Mouse (Mus musculus) left cerebral cortex, postnatal 25 days (tissue): ENCODE data around the gene Plekha7. TPM values are rescaled to one million over a fixed set of nuclear protein-coding genes. Genes with fewer than 3 reads are reported as not detected.

Experiments used
- DNase-seq, 2 experiments: peaks; one replicate each; pipeline ENCODE4 v3.0.0; 2022; ENCODE audit warnings: low spot score in 2 of 2, mixed read lengths in 1 of 2
- intact Hi-C: fragments of 180-260 bp; cut with DNase I; formaldehyde crosslinking; loops from one replicate; pipeline ENCODE4 v1.15.1; 2025
- total RNA-seq, 2 experiments: library from RNA; stranded (reverse); gene quantifications; 2 replicates each; pipeline ENCODE4 v1.2.3; 2021

Gene Plekha7
- total RNA-seq, 2 experiments from 2014 or later = 19.2 to 20.3 TPM

DNA sequence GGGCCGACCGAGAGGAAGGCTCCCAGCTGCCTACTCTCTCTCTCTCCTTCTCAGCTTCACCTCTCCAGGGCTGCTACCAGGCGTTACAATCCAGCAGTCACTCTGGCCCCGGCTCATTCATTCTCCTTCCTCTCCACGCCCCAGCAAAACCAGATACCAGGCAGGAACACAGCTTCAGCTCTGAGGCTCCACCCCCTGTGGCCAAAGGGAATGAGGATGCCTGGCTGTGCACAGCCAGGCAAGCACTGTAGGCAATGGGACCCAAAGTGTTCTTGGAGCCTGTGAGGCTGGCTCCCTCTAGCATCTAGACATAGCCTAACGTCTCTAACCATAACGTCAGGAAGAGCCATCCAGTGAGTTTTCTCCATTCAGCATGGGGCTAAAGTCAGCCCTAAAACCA is 109.8 kb downstream of the Plekha7 start:
- intact Hi-C loops = loop anchor here (5.0 kb wide), 1 partner anchor 36 kb away; no protein-coding TSS in a partner anchor

GRCm38 (mm10) chr7:116196974-116197679 is 111.0 kb downstream of the Plekha7 start:
- intact Hi-C loops = loop anchor here (5.0 kb wide), 1 partner anchor 35 kb away; no protein-coding TSS in a partner anchor
- no peak for DNase-seq

More for the DNA sequence above, 109.8 kb downstream of the Plekha7 start:
- peak in 1 of 2 experiments; percentile 43 for DNase-seq

- no peak for DNase-seq
- intact Hi-C loops = loop anchor here (5.0 kb wide), 1 partner anchor 33 kb away; no protein-coding TSS in a partner anchor
Measured at GRCm38 (mm10) chr7:116194996-116195395, 113.2 kb downstream of the Plekha7 start.

- no peak for DNase-seq
- intact Hi-C loops = no loop called here
Measured at GRCm38 (mm10) chr7:116192966-116193365, 115.2 kb downstream of the Plekha7 start.

- no peak for DNase-seq
- intact Hi-C loops = no loop called here
Measured at GRCm38 (mm10) chr7:116192096-116192595, 116.0 kb downstream of the Plekha7 start.

GRCm38 (mm10) chr7:116191138-116191537 is 117.0 kb downstream of the Plekha7 start:
- intact Hi-C loops = no loop called here
- peak; percentile 51 to 90 for DNase-seq

DNA sequence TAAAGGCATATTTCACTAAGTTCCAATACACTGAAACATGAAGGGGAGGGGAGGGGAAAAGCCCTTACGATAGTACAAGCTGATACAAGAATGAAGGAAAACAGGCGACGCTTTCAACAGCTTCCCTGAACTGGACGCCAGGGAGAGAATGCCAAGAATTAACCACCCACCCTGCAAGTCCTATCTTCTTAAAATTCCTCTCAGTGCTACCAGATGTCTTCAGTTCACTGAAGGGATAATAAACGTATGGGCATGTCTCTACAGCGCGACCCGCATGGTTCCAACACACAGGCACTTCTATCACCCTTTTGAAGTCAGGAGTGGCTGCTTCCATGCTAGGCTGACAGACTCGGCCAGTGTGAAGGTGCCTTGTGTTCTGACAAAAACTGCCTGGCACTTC is 118.5 kb downstream of the Plekha7 start:
- DNase-seq = peak in 1 of 2 experiments; percentile 29
- intact Hi-C loops = no loop called here

- intact Hi-C loops = no loop called here
- DNase-seq = no peak
Measured at GRCm38 (mm10) chr7:116188391-116188790, 119.8 kb downstream of the Plekha7 start.

- intact Hi-C loops = no loop called here
- no peak for DNase-seq
Measured at GRCm38 (mm10) chr7:116187521-116187920, 120.7 kb downstream of the Plekha7 start.

GRCm38 (mm10) chr7:116186847-116187246 is 121.3 kb downstream of the Plekha7 start:
- DNase-seq = peak; percentile 48 to 60
- intact Hi-C loops = no loop called here

DNA sequence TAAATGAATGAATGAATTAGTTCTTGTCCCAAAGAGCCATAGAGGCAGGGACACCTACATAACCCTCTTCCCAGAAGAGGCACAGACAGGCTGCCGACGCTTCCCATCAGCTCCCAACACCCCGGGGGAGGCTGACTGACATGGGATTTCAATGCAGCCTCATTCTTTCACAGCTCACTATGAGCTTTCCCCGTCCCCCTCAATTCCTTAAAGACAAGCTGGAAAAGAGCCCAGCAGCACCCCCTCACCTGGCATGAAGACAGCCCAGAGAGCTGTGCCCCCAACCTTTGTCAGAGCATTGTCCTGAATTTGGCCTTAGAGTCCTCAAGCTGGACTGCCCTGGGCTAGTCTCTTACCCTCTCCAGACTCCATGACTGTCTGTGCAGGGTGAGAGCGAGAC is 122.0 kb downstream of the Plekha7 start:
- intact Hi-C loops = no loop called here

DNA sequence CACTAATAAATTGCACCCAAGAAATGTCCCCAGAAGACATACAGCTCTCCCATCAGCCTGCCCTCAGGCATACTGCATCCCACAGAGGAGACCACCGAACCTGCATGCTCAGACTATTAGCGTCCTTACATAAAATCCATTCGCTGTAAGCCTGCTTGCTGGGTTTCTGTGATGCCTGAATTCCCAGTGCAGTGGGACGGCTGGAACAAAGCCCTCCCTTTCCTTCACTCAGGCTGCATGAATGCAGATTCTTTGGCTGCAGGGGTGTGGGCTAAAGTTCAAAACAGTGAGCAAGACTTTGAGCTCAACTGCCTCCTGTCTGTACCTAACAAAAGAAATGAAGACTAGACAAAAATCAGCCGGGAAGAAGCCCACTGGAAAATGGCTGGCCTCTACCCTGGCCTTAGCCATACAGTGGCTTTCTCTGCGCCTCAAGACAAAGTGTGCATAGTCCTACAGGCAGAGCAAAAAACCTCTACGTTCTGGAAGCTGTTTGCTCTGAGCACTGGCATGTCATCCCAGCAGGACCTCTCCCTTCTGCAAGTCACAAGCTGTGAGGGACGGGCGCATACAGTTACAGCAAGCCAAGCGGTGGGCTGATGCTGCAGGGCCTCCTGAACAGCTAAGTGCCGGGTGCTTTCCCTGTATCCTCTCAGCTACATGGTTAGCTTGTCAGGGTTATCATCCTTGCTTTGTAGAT is 123.7 kb downstream of the Plekha7 start:
- intact Hi-C loops = no loop called here
- DNase-seq = no peak

More for the DNA sequence above, 122.0 kb downstream of the Plekha7 start:
- DNase-seq = peak in 1 of 2 experiments; percentile 74

DNA sequence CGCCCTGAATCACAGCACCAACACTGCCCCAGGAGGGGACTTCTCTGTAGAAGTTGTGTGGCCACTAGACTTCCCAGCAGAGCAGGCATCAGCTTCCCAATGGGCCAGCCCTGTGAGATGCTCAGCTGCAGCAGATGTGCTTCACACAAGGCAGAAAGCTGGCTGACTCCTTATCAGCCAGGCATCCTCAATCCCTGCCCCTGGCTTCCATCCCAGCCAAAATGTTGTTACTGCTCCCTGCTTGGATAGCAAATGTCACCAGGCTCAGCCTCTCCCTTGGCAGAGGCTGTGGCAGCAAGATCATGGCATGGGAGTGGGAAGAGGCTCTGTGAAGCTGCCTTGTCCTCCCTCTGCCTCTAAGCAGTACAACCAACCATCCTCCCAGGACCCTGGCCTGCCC is 125.7 kb downstream of the Plekha7 start:
- no peak for DNase-seq
- intact Hi-C loops = no loop called here

- peak in 1 of 2 experiments; percentile 67 for DNase-seq
- intact Hi-C loops = no loop called here
Measured at GRCm38 (mm10) chr7:116181444-116181946, 126.7 kb downstream of the Plekha7 start.

DNA sequence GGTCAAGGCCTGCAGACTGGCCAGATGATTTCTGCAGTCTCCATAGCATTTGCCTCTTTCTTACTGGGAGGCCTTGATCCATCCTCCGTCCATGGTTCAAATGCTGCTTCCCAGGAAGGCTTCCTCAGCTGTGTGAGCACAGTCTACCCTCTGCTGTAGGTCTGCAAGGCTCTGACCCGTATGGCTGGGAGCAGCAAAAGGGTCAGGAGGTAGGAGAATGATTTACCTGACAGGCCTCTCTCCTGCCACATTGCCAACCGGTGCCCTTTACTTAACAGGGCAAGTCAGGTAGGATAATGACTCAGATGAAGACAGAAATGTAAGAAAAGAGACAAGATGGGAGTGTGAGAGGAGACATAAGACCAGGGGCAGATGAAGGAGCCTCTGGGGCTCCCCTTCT is 129.3 kb downstream of the Plekha7 start:
- intact Hi-C loops = no loop called here
- DNase-seq = no peak

- DNase-seq = no peak
- intact Hi-C loops = no loop called here
Measured at GRCm38 (mm10) chr7:116172774-116173173, 135.4 kb downstream of the Plekha7 start.

DNA sequence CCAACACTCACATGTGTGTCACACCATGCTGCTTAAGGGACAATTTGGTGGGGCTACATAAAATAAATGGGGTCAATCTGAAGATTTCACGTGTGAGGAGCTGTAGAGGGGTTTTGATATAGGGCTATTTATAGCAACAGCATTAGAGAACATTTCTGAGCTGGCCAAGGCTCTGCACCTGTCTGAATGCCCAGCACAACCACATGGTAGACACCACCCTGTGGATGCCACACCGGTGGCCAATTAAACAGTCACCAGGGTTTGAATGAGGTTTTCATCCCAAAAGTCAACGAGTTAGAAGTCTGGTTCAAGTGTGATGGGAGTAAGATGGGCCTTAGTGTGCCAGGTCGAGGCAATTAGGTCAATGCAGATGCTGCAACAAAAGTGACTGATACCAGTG is 138.8 kb downstream of the Plekha7 start:
- DNase-seq = no peak
- intact Hi-C loops = no loop called here

GRCm38 (mm10) chr7:116168224-116168623 is 140.0 kb downstream of the Plekha7 start:
- no peak for DNase-seq
- intact Hi-C loops = no loop called here

- DNase-seq = no peak
- intact Hi-C loops = loop anchor here (5.0 kb wide), 2 partner anchors 33 to 158 kb away; no protein-coding TSS in a partner anchor
Measured at GRCm38 (mm10) chr7:116164232-116164631, 143.9 kb downstream of the Plekha7 start.

- intact Hi-C loops = loop anchor here (2.0 to 5.0 kb wide), 3 partner anchors 36 to 161 kb away; no protein-coding TSS in a partner anchor
- DNase-seq = peak in 1 of 2 experiments; percentile 64
Measured at GRCm38 (mm10) chr7:116161544-116161943, 146.6 kb downstream of the Plekha7 start.

DNA sequence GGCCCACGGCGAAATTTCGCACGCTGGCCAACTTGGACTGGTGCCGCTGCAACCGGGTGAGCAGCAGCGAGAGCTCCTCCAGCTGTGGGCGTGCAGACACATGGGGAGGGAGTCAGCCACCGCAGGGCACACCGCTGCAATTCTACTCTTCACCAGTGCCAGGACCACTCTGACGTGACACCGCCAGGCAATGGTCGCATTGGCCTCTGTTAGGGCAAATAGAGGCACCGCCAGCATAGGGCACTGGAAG is 151.4 kb downstream of the Plekha7 start:
- DNase-seq = no peak
- intact Hi-C loops = no loop called here
